Mouse (Mus musculus): ENCODE measurements around the gene Epn2. TPM values are rescaled to one million over a fixed set of nuclear protein-coding genes. Genes with fewer than 3 reads are reported as not detected.
A peak's percentile ranks its signal among the peaks of the same experiment; 100 is the strongest.

Epn2 gene
- polyA plus RNA-seq, 1 experiment from 2014 or later = 31.0 TPM

DNA sequence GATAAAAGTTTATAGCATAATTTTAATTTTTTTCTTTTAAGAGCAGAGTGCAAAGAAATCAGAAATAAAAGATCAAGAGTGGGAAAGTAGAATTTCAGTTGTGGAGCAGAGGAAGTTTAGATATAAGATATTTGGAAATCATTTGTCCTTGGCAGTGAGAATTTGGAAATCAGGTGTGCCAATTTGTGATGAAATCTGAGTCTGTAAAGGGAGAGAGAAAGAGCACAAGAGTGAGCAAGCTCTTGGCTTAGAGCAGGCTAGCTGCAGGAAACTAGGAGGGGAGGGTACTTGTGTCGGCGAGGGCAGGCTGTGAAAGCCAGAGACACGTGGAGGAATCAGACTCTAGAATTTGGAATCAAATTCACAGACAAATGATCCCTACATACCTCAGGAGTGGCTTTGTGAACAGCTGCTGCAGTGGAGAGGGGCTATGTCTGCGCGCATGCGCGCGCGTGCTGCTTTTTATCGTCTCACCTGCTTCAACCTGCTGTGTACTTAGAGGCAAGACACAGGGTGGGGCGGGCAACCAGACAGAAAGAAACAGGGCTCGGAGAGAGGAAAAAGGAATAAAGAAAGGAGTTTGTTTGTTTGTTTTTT, 102.6 kb downstream of the Epn2 start:
- 29% methylated on average over 12 of the region's 12 CpGs for WGBS
- Histone ChIP-seq H3K9ac (no peak overlapping the region), H3K4me2 (replicated peaks) (peak overlapping the region; percentile 36)

DNA sequence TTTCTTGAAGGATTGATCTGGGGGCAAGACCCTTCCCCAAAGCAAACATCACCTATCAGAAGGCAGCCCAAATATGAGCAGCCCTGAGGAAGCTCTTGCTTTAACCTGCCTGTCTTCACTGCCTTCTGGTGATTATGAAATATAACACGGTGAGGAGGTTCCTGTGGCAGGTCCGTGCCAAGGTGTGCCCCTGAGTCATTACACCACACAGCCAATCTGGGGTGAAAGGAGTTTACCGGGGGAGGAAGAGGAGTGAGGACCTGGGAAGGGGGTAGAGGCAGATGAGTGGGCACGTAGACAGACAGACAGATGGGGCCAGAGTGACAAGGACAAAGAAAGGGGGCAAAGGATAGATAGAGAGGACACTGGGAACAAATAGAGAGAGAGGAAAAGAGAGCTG, 105.9 kb downstream of the Epn2 start:
- 53% methylated on average over 4 of the region's 4 CpGs for WGBS
- no peak for ATAC-seq (ENCODE audit: insufficient number of reproducible peaks, low FRiP score, low TSS enrichment, low read depth)

More for the DNA sequence above, 102.6 kb downstream of the Epn2 start:
- H3K27ac ChIP-seq (replicated peaks) = peak overlapping the region; percentile 48; the same call in 1 of the 2 replicates
- H3K36me3 ChIP-seq = no peaks in the 10 kb centered on the region
- no peaks in the 10 kb centered on the region for H3K9me3 ChIP-seq (replicated peaks)
- peaks cover 14% of the 10 kb centered on the region for H3K4me1 ChIP-seq
- peak; percentile 45; the same call in 1 of the 2 replicates for ATAC-seq (ENCODE audit: insufficient number of reproducible peaks, low FRiP score, low TSS enrichment, low read depth)
- peak overlapping the region; percentile 10; the same call in 1 of the 2 replicates for H3K4me3 ChIP-seq (replicated peaks)
- H3K27me3 ChIP-seq = no peaks in the 10 kb centered on the region

DNA sequence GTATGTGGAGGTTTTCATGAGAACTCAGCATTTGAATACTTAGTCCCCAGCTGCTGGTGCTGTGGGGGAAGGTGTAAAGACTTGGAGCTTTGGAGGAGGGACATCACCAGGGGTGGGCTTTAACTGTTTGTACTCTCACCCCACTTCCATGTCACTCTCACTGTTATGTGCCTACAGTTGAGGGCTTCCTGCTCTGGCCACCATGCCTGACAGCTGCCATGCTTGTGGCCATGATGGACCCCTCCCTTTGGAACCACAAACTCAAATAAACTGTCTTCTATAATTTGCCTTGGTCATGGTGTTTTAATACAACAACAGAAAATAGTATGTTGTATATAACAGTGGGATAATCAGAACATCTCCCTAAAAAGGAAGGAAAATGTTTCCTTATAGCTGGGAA, 108.6 kb downstream of the Epn2 start:
- no peak overlapping the region for H3K27ac ChIP-seq (replicated peaks)

More for the DNA sequence above, 105.9 kb downstream of the Epn2 start:
- no peak overlapping the region for H3K4me3 ChIP-seq (replicated peaks)
- no peaks in the 10 kb centered on the region for H3K36me3 ChIP-seq
- no peak overlapping the region for H3K9ac ChIP-seq
- H3K27ac ChIP-seq (replicated peaks) = no peak overlapping the region
- H3K27me3 ChIP-seq = no peaks in the 10 kb centered on the region
- H3K9me3 ChIP-seq (replicated peaks) = no peaks in the 10 kb centered on the region
- no peak overlapping the region for H3K4me2 ChIP-seq (replicated peaks)
- peaks cover 7% of the 10 kb centered on the region for H3K4me1 ChIP-seq

DNA sequence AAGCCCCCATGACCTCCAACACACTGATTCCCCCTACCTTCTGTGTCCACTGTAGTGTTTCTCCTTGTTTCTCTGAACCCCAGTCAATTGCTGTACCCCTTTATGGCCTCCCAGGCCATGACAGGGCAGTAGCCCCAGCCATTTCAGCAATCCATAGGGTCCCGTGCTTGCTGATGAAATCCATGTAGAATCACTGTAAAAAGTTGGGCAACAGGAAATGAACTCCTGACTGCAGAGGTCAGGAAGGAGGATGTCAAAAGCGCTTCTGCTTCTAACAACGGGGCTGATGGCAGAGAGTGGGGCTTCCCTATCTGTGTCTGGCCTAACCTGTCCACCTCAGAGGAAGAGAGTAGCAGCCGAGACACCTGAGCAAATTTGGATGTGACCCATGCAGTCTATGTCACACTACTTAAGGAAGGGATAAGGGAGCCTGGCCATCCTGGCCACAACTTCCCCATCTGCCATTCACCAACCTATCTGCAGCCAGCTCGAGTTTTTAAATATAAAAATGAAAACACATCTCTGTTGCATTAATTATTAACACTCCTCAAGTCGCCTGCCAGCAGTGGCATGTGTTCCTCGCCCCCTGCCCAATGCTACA, 110.1 kb downstream of the Epn2 start:
- H3K27me3 ChIP-seq = no peaks in the 10 kb centered on the region
- WGBS = 64% methylated on average over 7 of the region's 7 CpGs
- 0 out of 2 replicates have a peak, but pooled peaks cover 7% of the 10 kb centered on the region for H3K4me1 ChIP-seq
- ATAC-seq (ENCODE audit: insufficient number of reproducible peaks, low FRiP score, low TSS enrichment, low read depth) = no peak
- no peak overlapping the region for H3K4me3 ChIP-seq (replicated peaks)
- no peak overlapping the region for H3K4me2 ChIP-seq (replicated peaks)
- no peaks in the 10 kb centered on the region for H3K36me3 ChIP-seq
- H3K9ac ChIP-seq = no peak overlapping the region
- no peaks in the 10 kb centered on the region for H3K9me3 ChIP-seq (replicated peaks)
- H3K27ac ChIP-seq (replicated peaks) = no peak overlapping the region

More for the DNA sequence above, 108.6 kb downstream of the Epn2 start:
- Histone ChIP-seq H3K4me1 (no peaks in the 10 kb centered on the region), H3K4me2 (replicated peaks) (no peak overlapping the region), H3K36me3 (no peaks in the 10 kb centered on the region), H3K4me3 (replicated peaks) (no peak overlapping the region), H3K9me3 (replicated peaks) (no peaks in the 10 kb centered on the region), H3K9ac (no peak overlapping the region), H3K27me3 (no peaks in the 10 kb centered on the region)
- ATAC-seq (ENCODE audit: insufficient number of reproducible peaks, low FRiP score, low TSS enrichment, low read depth) = no peak

DNA sequence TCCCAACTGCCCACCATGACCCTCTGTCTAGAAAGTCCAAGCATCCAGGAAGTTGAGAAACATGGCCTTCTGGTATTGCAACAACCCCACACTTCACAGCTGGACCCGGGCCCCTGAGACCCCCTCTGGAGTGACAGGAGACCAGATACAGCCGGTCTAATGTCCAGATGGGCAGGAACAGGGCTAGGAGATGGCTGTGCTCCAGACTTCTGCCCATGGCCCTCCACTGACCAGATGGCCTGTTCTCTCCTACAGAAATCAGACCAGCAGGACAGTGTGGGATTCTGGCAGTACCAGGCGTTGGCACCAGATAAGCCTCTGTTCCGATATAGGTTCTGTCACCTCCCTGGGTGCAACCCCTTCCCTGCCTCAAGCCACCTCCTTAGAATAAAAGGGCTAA, 111.0 kb downstream of the Epn2 start:
- WGBS = 84% methylated on average over 4 of the region's 4 CpGs
- Histone ChIP-seq H3K9ac (no peak overlapping the region), H3K4me2 (replicated peaks) (no peak overlapping the region), H3K36me3 (no peaks in the 10 kb centered on the region), H3K27me3 (no peaks in the 10 kb centered on the region), H3K9me3 (replicated peaks) (no peaks in the 10 kb centered on the region), H3K27ac (replicated peaks) (no peak overlapping the region), H3K4me3 (replicated peaks) (no peak overlapping the region), H3K4me1 (0 out of 2 replicates have a peak, but pooled peaks cover 7% of the 10 kb centered on the region)
- no peak for ATAC-seq (ENCODE audit: insufficient number of reproducible peaks, low FRiP score, low TSS enrichment, low read depth)

Other genes starting within 250 kb of the Epn2 start
- 0.20 and 0.51 TPM in 2 replicates for gene Slc47a2, start 236.8 kb downstream of the Epn2 start, polyA plus RNA-seq (2015; fragmentation: Nextera tagmentation; extraction: Ambion mirVana)
- 0.88 and 0.89 TPM in 2 replicates for gene Slc47a1, start 201.3 kb downstream of the Epn2 start, polyA plus RNA-seq (2015; fragmentation: Nextera tagmentation; extraction: Ambion mirVana)
- 1.4 and 2.1 TPM in 2 replicates for gene Rnf112, start 125.6 kb downstream of the Epn2 start, polyA plus RNA-seq (2015; fragmentation: Nextera tagmentation; extraction: Ambion mirVana)
- gene Mfap4, start 94.3 kb downstream of the Epn2 start, polyA plus RNA-seq (2015; fragmentation: Nextera tagmentation; extraction: Ambion mirVana) = 404 and 406 TPM in 2 replicates
- gene Mapk7, start 85.3 kb downstream of the Epn2 start, polyA plus RNA-seq (2015; fragmentation: Nextera tagmentation; extraction: Ambion mirVana) = 61.9 and 62.9 TPM in 2 replicates
- gene B9d1, start 74.5 kb downstream of the Epn2 start, polyA plus RNA-seq (2015; fragmentation: Nextera tagmentation; extraction: Ambion mirVana) = 37.3 and 43.7 TPM in 2 replicates
- gene Grap, start 73.6 kb upstream of the Epn2 start, polyA plus RNA-seq (2015; fragmentation: Nextera tagmentation; extraction: Ambion mirVana) = 13.0 and 16.2 TPM in 2 replicates
- gene Fam83g, start 104.4 kb upstream of the Epn2 start, polyA plus RNA-seq (2015; fragmentation: Nextera tagmentation; extraction: Ambion mirVana) = 9.0 and 10.9 TPM in 2 replicates
- gene Slc5a10, start 141.1 kb upstream of the Epn2 start, polyA plus RNA-seq (2015; fragmentation: Nextera tagmentation; extraction: Ambion mirVana) = 0.12 and 0.15 TPM in 2 replicates
- 26.9 and 31.0 TPM in 2 replicates for gene Prpsap2, start 182.4 kb upstream of the Epn2 start, polyA plus RNA-seq (2015; fragmentation: Nextera tagmentation; extraction: Ambion mirVana)